Mouse (Mus musculus): ENCODE measurements at regions not wholly inside any gene's neighbourhood (a gene's known extent, or its start where the extent isn't known, plus 50 kb on each side); places are given as distances from the start of the nearest gene placed in this dataset.

- DNase-seq (ENCODE audit: low spot score) = no peak
These were observed 746.4 kb upstream of the Cypt12 start for GRCm38 (mm10) chr3:17201773-17202172.

- no peak for DNase-seq (ENCODE audit: low spot score)
These were observed 734.2 kb upstream of the Cypt12 start for GRCm38 (mm10) chr3:17214031-17214430.

GRCm38 (mm10) chr3:17216825-17217224 is 731.4 kb upstream of the Cypt12 start:
- DNase-seq (ENCODE audit: low spot score) = peak; percentile 33

- DNase-seq (ENCODE audit: low spot score) = no peak
These were observed 709.8 kb upstream of the Cypt12 start for GRCm38 (mm10) chr3:17238407-17238806.

GRCm38 (mm10) chr3:17258397-17258796 is 689.8 kb upstream of the Cypt12 start:
- DNase-seq (ENCODE audit: low spot score) = no peak

- DNase-seq (ENCODE audit: low spot score) = no peak
These were observed 689.1 kb upstream of the Cypt12 start for GRCm38 (mm10) chr3:17259093-17259492.

GRCm38 (mm10) chr3:17281231-17281630 is 667.0 kb upstream of the Cypt12 start:
- DNase-seq (ENCODE audit: low spot score) = no peak

GRCm38 (mm10) chr3:17282881-17283280 is 665.3 kb upstream of the Cypt12 start:
- DNase-seq (ENCODE audit: low spot score) = no peak

GRCm38 (mm10) chr3:17317523-17317922 is 630.7 kb upstream of the Cypt12 start:
- DNase-seq (ENCODE audit: low spot score) = no peak

GRCm38 (mm10) chr3:17318450-17318849 is 629.8 kb upstream of the Cypt12 start:
- DNase-seq (ENCODE audit: low spot score) = no peak

GRCm38 (mm10) chr3:17319213-17319612 is 629.0 kb upstream of the Cypt12 start:
- DNase-seq (ENCODE audit: low spot score) = peak; percentile 77

GRCm38 (mm10) chr3:17319931-17320330 is 628.3 kb upstream of the Cypt12 start:
- DNase-seq (ENCODE audit: low spot score) = no peak

GRCm38 (mm10) chr3:17322266-17322665 is 625.9 kb upstream of the Cypt12 start:
- peak; percentile 3 for DNase-seq (ENCODE audit: low spot score)

- DNase-seq (ENCODE audit: low spot score) = no peak
These were observed 623.4 kb upstream of the Cypt12 start for GRCm38 (mm10) chr3:17324816-17325215.

- no peak for DNase-seq (ENCODE audit: low spot score)
These were observed 622.4 kb upstream of the Cypt12 start for GRCm38 (mm10) chr3:17325821-17326220.

- no peak for DNase-seq (ENCODE audit: low spot score)
These were observed 621.9 kb upstream of the Cypt12 start for GRCm38 (mm10) chr3:17326292-17326691.

- no peak for DNase-seq (ENCODE audit: low spot score)
These were observed 621.4 kb upstream of the Cypt12 start for GRCm38 (mm10) chr3:17326774-17327173.

GRCm38 (mm10) chr3:17327706-17328105 is 620.5 kb upstream of the Cypt12 start:
- no peak for DNase-seq (ENCODE audit: low spot score)

GRCm38 (mm10) chr3:17329411-17329810 is 618.8 kb upstream of the Cypt12 start:
- DNase-seq (ENCODE audit: low spot score) = no peak

GRCm38 (mm10) chr3:17330429-17331373 is 617.5 kb upstream of the Cypt12 start:
- peak; percentile 7 for DNase-seq (ENCODE audit: low spot score)

- DNase-seq (ENCODE audit: low spot score) = no peak
These were observed 588.0 kb upstream of the Cypt12 start for GRCm38 (mm10) chr3:17360253-17360652.
